7 mouse cellular contexts compared by ENCODE assay signal in the genomic region with DNA sequence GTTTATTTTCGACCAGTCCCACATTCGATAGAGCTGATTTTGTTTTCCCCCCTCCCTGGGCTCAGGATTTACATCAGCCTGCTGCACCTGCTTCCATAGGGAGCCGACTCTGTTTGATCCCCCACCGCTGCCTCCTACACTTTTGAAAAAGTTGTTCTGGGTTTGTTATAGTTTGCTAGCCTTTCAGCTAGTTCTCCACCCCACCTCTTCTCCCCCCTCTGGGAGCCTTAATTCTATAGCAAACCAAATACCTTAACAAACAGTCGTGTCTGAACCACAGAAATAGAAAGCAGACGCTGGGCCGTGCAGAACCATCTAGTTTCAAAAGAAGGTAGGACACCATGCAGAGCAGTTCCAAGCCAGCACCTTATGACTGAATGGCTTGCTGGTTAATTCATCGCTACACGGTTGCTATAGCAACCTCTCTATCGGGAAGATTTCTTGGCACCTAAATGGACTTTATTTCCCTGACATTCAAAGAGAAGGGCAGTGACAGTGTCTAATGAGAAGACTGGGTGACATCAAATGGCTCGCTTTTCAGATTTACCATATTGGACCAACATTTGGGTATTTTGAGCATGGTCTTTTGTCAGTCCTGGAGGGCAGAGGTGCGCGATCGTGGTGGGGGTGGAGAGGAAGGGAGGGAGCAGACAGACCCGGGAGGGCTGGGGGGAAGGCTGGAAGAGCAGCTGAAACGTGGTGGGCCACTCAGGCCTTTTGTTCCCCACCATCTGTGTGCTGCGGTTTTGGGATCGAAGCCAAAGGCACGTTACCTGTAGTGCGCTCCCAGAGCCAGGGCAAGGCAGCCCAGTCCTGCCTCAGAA. TPM values are rescaled to one million over a fixed set of nuclear protein-coding genes. Genes with fewer than 3 reads are reported as not detected.
DNase-seq lines count a peak whose midpoint lies in the region; ATAC-seq and TF ChIP-seq lines count a peak whose summit lies in the region.

No protein-coding gene starts in this region.

- TF ChIP-seq POLR2A in testis, adult 2 months (IDR thresholded peaks at IDR 0.05; ENCODE audit: control insufficient read depth, low read depth, low read length): no peak

- no peak for DNase-seq in testis, postnatal 14 days (ENCODE audit: low spot score)
- DNase-seq in forebrain, postnatal 0 days: peak; percentile 84
- peak; percentile 93 for DNase-seq in midbrain, embryonic 11.5 days (ENCODE audit: low spot score, missing footprints)
- no peak for DNase-seq in spleen, postnatal 4 days (ENCODE audit: low spot score in 2 of 2)
- DNase-seq in kidney, adult 9 months: no peak

- peak overlapping the region; percentile 44 for H3K4me2 ChIP-seq in forebrain, postnatal 0 days (ENCODE audit: low read depth)
- peak overlapping the region; percentile 6 for H3K4me2 ChIP-seq in midbrain, embryonic 11.5 days

- H3K36me3 ChIP-seq in testis, adult 2 months (ENCODE audit: control insufficient read depth, insufficient read depth, low read length): no peaks in the 10 kb centered on the region
- no peaks in the 10 kb centered on the region for H3K36me3 ChIP-seq in forebrain, postnatal 0 days (ENCODE audit: insufficient read depth)
- H3K36me3 ChIP-seq in midbrain, embryonic 11.5 days (ENCODE audit: control insufficient read depth, insufficient read depth, low read length): no peaks in the 10 kb centered on the region

- peak overlapping the region; percentile 31 for H3K9ac ChIP-seq in forebrain, postnatal 0 days
- H3K9ac ChIP-seq in midbrain, embryonic 11.5 days (ENCODE audit: low read length): peak overlapping the region; percentile 46

- no peaks in the 10 kb centered on the region for H3K27me3 ChIP-seq in testis, adult 2 months (ENCODE audit: control insufficient read depth, insufficient read depth, low read length)
- no peaks in the 10 kb centered on the region for H3K27me3 ChIP-seq in forebrain, postnatal 0 days (ENCODE audit: insufficient read depth, low read length)
- H3K27me3 ChIP-seq in midbrain, embryonic 11.5 days (ENCODE audit: control insufficient read depth, insufficient read depth, low read length): no peaks in the 10 kb centered on the region

- peak; percentile 83 for ATAC-seq in forebrain, postnatal 0 days
- peak; percentile 84 for ATAC-seq in midbrain, embryonic 11.5 days (ENCODE audit: low FRiP score)
- no peak for ATAC-seq in megakaryocyte progenitor cell, adult 5-6 weeks (replicated peaks; ENCODE audit: poor library complexity)

- peak overlapping the region; percentile 1; the same call in 1 of the 2 replicates for H3K4me3 ChIP-seq in testis, adult 2 months (ENCODE audit: control insufficient read depth, low read depth, low read length)
- no peak overlapping the region for H3K4me3 ChIP-seq in forebrain, postnatal 0 days (ENCODE audit: low read depth, low read length)
- H3K4me3 ChIP-seq in midbrain, embryonic 11.5 days (ENCODE audit: low read depth, low read length): no peak overlapping the region

- no peak for TF ChIP-seq CTCF in testis, adult 2 months (IDR thresholded peaks at IDR 0.05; ENCODE audit: control insufficient read depth, insufficient read depth, insufficient replicate concordance, low read depth, low read length)
- no peak for TF ChIP-seq CTCF in forebrain, postnatal 0 days (IDR thresholded peaks at IDR 0.05; ENCODE audit: low read depth)

- no peak overlapping the region for H3K27ac ChIP-seq in testis, adult 2 months (ENCODE audit: control insufficient read depth, insufficient read depth, low read depth, low read length)
- H3K27ac ChIP-seq in forebrain, postnatal 0 days (ENCODE audit: low read depth, low read length): peak overlapping the region; percentile 77
- peak overlapping the region; percentile 69 for H3K27ac ChIP-seq in midbrain, embryonic 11.5 days (ENCODE audit: low read depth, low read length)

- H3K9me3 ChIP-seq in forebrain, postnatal 0 days (ENCODE audit: low read length): no peaks in the 10 kb centered on the region
- no peaks in the 10 kb centered on the region for H3K9me3 ChIP-seq in midbrain, embryonic 11.5 days (ENCODE audit: control insufficient read depth, low read length)

- 3% methylated on average over 20 of the region's 20 CpGs for WGBS in forebrain, postnatal 0 days
- WGBS in midbrain, embryonic 11.5 days: 14% methylated on average over 20 of the region's 20 CpGs

- H3K4me1 ChIP-seq in testis, adult 2 months (ENCODE audit: control insufficient read depth, insufficient read depth, low read length): peaks cover 4% of the 10 kb centered on the region
- H3K4me1 ChIP-seq in forebrain, postnatal 0 days (ENCODE audit: insufficient read depth): peaks cover 15% of the 10 kb centered on the region
- H3K4me1 ChIP-seq in midbrain, embryonic 11.5 days (ENCODE audit: control insufficient read depth, insufficient read depth, low read length): peaks cover 27% of the 10 kb centered on the region

RNA-seq across cellular contexts. Expression of a gene that starts 13.2 kb away (rescaled TPM):
- polyA plus RNA-seq in testis, adult 2 months (2012; rRNA removed): 1.1 and 2.7 TPM in 2 replicates
- total RNA-seq in forebrain, postnatal 0 days (2014; rRNA removed): 6.3 and 11.4 TPM in 2 replicates
- polyA plus RNA-seq in forebrain, postnatal 0 days (2015; fragmentation: Nextera tagmentation; extraction: Ambion mirVana): 4.6 TPM in 2 replicates
- 4.1 TPM in 1 of 2 replicates, not detected in the other for polyA plus RNA-seq in midbrain, embryonic 11.5 days (2014; fragmentation: Nextera tagmentation; extraction: Ambion mirVana)
- 28.1 and 29.0 TPM in 2 replicates for total RNA-seq in megakaryocyte progenitor cell, adult 5-6 weeks (2015)
- 32.0 and 32.5 TPM in 2 replicates for total RNA-seq in megakaryocyte progenitor cell, adult 5-6 weeks (2017)

Comparison
In these comparisons a context has a peak if more than half of its experiments do, and no peak if none do; other contexts are left out.
1. DNase-seq: peak in forebrain, postnatal 0 days (single experiment) and midbrain, embryonic 11.5 days (single experiment); none in testis, postnatal 14 days (single experiment), spleen, postnatal 4 days (0 of 2) and kidney, adult 9 months (single experiment).